Mouse (Mus musculus) fat pad, adult 2 months (tissue): Measurements from ENCODE around the gene Chrm5.
"Not testable (repeated sequence)": the region's sequence is repeated elsewhere in the genome, so short reads cannot be mapped to it uniquely, and the experiment has no call there.

Source experiments
- DNase-seq: peaks from one replicate; pipeline ENCODE4 v3.0.0-alpha.2; 2011; ENCODE audit warnings: low read depth, low spot score; ENCODE audit errors: extremely low read depth

Chrm5 gene

GRCm38 (mm10) chr2:112482533-112483333, 2.2 kb upstream of the Chrm5 start:
- no peak for DNase-seq

GRCm38 (mm10) chr2:112481564-112481963, 995 bp upstream of the Chrm5 start:
- DNase-seq = no peak

GRCm38 (mm10) chr2:112476554-112476953, 4.0 kb downstream of the Chrm5 start:
- no peak for DNase-seq

- peak; percentile 65 for DNase-seq
Measured at GRCm38 (mm10) chr2:112474997-112475724, 5.4 kb downstream of the Chrm5 start.

- DNase-seq = no peak
Measured at GRCm38 (mm10) chr2:112472076-112472475, 8.5 kb downstream of the Chrm5 start.

- no peak for DNase-seq
Measured at GRCm38 (mm10) chr2:112470961-112471381, 9.6 kb downstream of the Chrm5 start.

- no peak for DNase-seq
Measured at GRCm38 (mm10) chr2:112469542-112469941, 11.0 kb downstream of the Chrm5 start.

GRCm38 (mm10) chr2:112460557-112460956, 20.0 kb downstream of the Chrm5 start:
- no peak for DNase-seq

GRCm38 (mm10) chr2:112454862-112455564, 25.6 kb downstream of the Chrm5 start, which contains the start of gene Emc7:
Gene Emc7, plus strand, starts transcription at chr2:112454997.
- DNase-seq = no peak

- DNase-seq = no peak
Measured at GRCm38 (mm10) chr2:112454125-112454861, 26.3 kb downstream of the Chrm5 start.

GRCm38 (mm10) chr2:112452513-112452912, 28.1 kb downstream of the Chrm5 start:
- DNase-seq = not testable (repeated sequence)

- no peak for DNase-seq
Measured at GRCm38 (mm10) chr2:112449597-112450296, 30.8 kb downstream of the Chrm5 start.

- DNase-seq = no peak
Measured at GRCm38 (mm10) chr2:112448510-112449059, 32.0 kb downstream of the Chrm5 start.

GRCm38 (mm10) chr2:112448046-112448445, 32.5 kb downstream of the Chrm5 start:
- DNase-seq = not testable (repeated sequence)

GRCm38 (mm10) chr2:112445511-112445910, 35.1 kb downstream of the Chrm5 start:
- no peak for DNase-seq

GRCm38 (mm10) chr2:112443491-112443890, 37.1 kb downstream of the Chrm5 start:
- DNase-seq = no peak

GRCm38 (mm10) chr2:112437589-112437988, 43.0 kb downstream of the Chrm5 start:
- no peak for DNase-seq

- DNase-seq = no peak
Measured at GRCm38 (mm10) chr2:112436292-112436691, 44.3 kb downstream of the Chrm5 start.

- no peak for DNase-seq
Measured at GRCm38 (mm10) chr2:112433359-112433758, 47.2 kb downstream of the Chrm5 start.

GRCm38 (mm10) chr2:112432523-112432922, 48.0 kb downstream of the Chrm5 start:
- DNase-seq = no peak
